ENCODE assay signal across 24 mouse cellular contexts in the genomic region with DNA sequence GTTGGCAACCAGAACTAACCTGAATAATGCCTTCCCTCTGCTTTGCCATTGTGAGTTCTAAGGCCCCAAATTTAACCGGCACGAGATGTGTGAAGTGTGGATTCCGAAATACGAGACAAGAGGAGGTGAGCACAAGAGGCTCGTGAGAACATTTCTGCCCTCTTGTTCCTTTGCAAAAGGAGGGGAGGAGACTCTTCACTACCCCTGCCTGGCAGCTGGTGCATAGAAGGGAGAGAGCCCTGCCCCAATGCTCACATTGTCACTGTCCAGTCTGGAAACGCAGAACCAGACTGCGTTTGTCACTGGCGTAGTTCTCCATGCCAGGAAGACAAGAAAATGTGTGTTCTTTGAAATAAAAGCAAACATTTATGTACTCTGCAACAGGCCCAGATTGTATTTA. TPM values are rescaled to one million over a fixed set of nuclear protein-coding genes. Genes with fewer than 3 reads are reported as not detected.
DNase-seq lines count a peak whose midpoint lies in the region; ATAC-seq and TF ChIP-seq lines count a peak whose summit lies in the region.
"Had no signal": no experiment of that assay in that cellular context is flagged by ENCODE, and none has a peak within 500 bp of the region (broad histone marks: within the 10 kb centered on the region; RNA-seq: fewer than 3 reads in every experiment).

No protein-coding gene starts in this region.

- TF ChIP-seq CTCF in kidney, postnatal 0 days (IDR thresholded peaks at IDR 0.05; ENCODE audit: low read depth): no peak

- no peak overlapping the region for H3K27ac ChIP-seq in kidney, postnatal 0 days
- H3K27ac ChIP-seq in neural tube, embryonic 11.5 days (ENCODE audit: low read depth, low read length): no peak overlapping the region
- H3K27ac ChIP-seq in neural tube, embryonic 15.5 days (replicated peaks): no peak overlapping the region
- H3K27ac ChIP-seq: embryonic facial prominence, embryonic 13.5 days; embryonic facial prominence, embryonic 15.5 days; forebrain, embryonic 10.5 days; forebrain, embryonic 12.5 days had no signal

- peaks cover 13% of the 10 kb centered on the region; the same call in 1 of the 2 replicates for H3K27me3 ChIP-seq in kidney, postnatal 0 days (ENCODE audit: insufficient read depth, low read length)
- H3K27me3 ChIP-seq in neural tube, embryonic 11.5 days (ENCODE audit: control insufficient read depth, insufficient read depth, low read length): peaks cover 24% of the 10 kb centered on the region
- peaks cover 58% of the 10 kb centered on the region for H3K27me3 ChIP-seq in neural tube, embryonic 15.5 days (replicated peaks)

- H3K9ac ChIP-seq in kidney, postnatal 0 days (ENCODE audit: low read depth, low read length): no peak overlapping the region
- no peak overlapping the region for H3K9ac ChIP-seq in neural tube, embryonic 11.5 days (ENCODE audit: low read length)
- H3K9ac ChIP-seq in neural tube, embryonic 15.5 days (replicated peaks): no peak overlapping the region
- H3K9ac ChIP-seq: embryonic facial prominence, embryonic 13.5 days; embryonic facial prominence, embryonic 15.5 days; forebrain, embryonic 12.5 days had no signal

- DNase-seq in kidney, postnatal 0 days (ENCODE audit: low spot score): peak; percentile 27
- no peak for DNase-seq in kidney, adult 11 months
- DNase-seq in neural tube, embryonic 11.5 days (ENCODE audit: low spot score): no peak
- DNase-seq: adrenal gland, adult 2 months; adrenal gland, postnatal 10 days; adrenal gland, postnatal 25 days; cerebellum, adult 11 months; cerebellum, adult 18-20 months; cerebellum, adult 8-10 months; cerebellum, adult 9-11 months; cerebellum, postnatal 14 days; cerebellum, postnatal 36 days; embryo, embryonic 11 days had no signal

- no peaks in the 10 kb centered on the region for H3K36me3 ChIP-seq in kidney, postnatal 0 days (ENCODE audit: insufficient read depth, low read length)
- no peaks in the 10 kb centered on the region for H3K36me3 ChIP-seq in neural tube, embryonic 11.5 days (ENCODE audit: control insufficient read depth, insufficient read depth, low read length)
- no peaks in the 10 kb centered on the region for H3K36me3 ChIP-seq in neural tube, embryonic 15.5 days
- H3K36me3 ChIP-seq: embryonic facial prominence, embryonic 13.5 days; embryonic facial prominence, embryonic 15.5 days; forebrain, embryonic 10.5 days; forebrain, embryonic 12.5 days had no signal

- no peak for ATAC-seq in kidney, postnatal 0 days (replicated peaks; ENCODE audit: low FRiP score, low read depth)
- peak; percentile 63 for ATAC-seq in neural tube, embryonic 11.5 days (ENCODE audit: insufficient read depth, low FRiP score, low TSS enrichment)
- no peak for ATAC-seq in neural tube, embryonic 15.5 days (ENCODE audit: low FRiP score)
- ATAC-seq: forebrain, embryonic 14.5 days; forebrain, embryonic 16.5 days had no signal

- no peak overlapping the region for H3K4me3 ChIP-seq in kidney, postnatal 0 days (replicated peaks; ENCODE audit: low read depth, low read length)
- H3K4me3 ChIP-seq in neural tube, embryonic 11.5 days (ENCODE audit: low read depth, low read length): no peak overlapping the region
- no peak overlapping the region for H3K4me3 ChIP-seq in neural tube, embryonic 15.5 days (replicated peaks)
- H3K4me3 ChIP-seq: embryonic facial prominence, embryonic 13.5 days; embryonic facial prominence, embryonic 15.5 days; erythroblast, embryonic 14.5 days; forebrain, embryonic 10.5 days; forebrain, embryonic 12.5 days had no signal

- no peaks in the 10 kb centered on the region for H3K4me1 ChIP-seq in kidney, postnatal 0 days (replicated peaks; ENCODE audit: insufficient read depth, low read length)
- H3K4me1 ChIP-seq in neural tube, embryonic 11.5 days (ENCODE audit: control insufficient read depth, insufficient read depth, low read length): peaks cover 8% of the 10 kb centered on the region; the same call in 1 of the 2 replicates
- peaks cover 15% of the 10 kb centered on the region for H3K4me1 ChIP-seq in neural tube, embryonic 15.5 days

- 38% methylated on average over 8 of the region's 8 CpGs for WGBS in kidney, postnatal 0 days
- 26% methylated on average over 8 of the region's 8 CpGs for WGBS in neural tube, embryonic 11.5 days
- WGBS in neural tube, embryonic 15.5 days: 12% methylated on average over 8 of the region's 8 CpGs

- H3K4me2 ChIP-seq in kidney, postnatal 0 days (ENCODE audit: low read length): no peak overlapping the region
- no peak overlapping the region for H3K4me2 ChIP-seq in neural tube, embryonic 11.5 days (ENCODE audit: low read depth)
- no peak overlapping the region for H3K4me2 ChIP-seq in neural tube, embryonic 15.5 days
- H3K4me2 ChIP-seq: embryonic facial prominence, embryonic 13.5 days; embryonic facial prominence, embryonic 15.5 days; forebrain, embryonic 12.5 days had no signal

- no peaks in the 10 kb centered on the region for H3K9me3 ChIP-seq in kidney, postnatal 0 days (replicated peaks; ENCODE audit: low read length)
- no peaks in the 10 kb centered on the region for H3K9me3 ChIP-seq in neural tube, embryonic 11.5 days (ENCODE audit: control insufficient read depth, low read length)
- no peaks in the 10 kb centered on the region for H3K9me3 ChIP-seq in neural tube, embryonic 15.5 days (replicated peaks)
- H3K9me3 ChIP-seq: embryonic facial prominence, embryonic 13.5 days; embryonic facial prominence, embryonic 15.5 days; forebrain, embryonic 10.5 days; forebrain, embryonic 12.5 days had no signal

RNA-seq across cellular contexts. Expression of gene Gjb6, which starts 1.9 kb away (rescaled TPM):
- polyA plus RNA-seq in kidney, postnatal 0 days (2015; fragmentation: Nextera tagmentation; extraction: Ambion mirVana): 1.2 and 1.9 TPM in 2 replicates
- polyA plus RNA-seq in neural tube, embryonic 11.5 days (2014; fragmentation: Nextera tagmentation; extraction: Ambion mirVana): 6.5 and 8.7 TPM in 2 replicates
- polyA plus RNA-seq in neural tube, embryonic 15.5 days (2015; fragmentation: Nextera tagmentation; extraction: Ambion mirVana): 10.9 and 13.8 TPM in 2 replicates
- polyA plus RNA-seq: adrenal gland, adult 2 months; C2C12; erythroblast, embryonic 14.5 days had no signal

RNA-seq across cellular contexts. Expression of gene Gm4491, which starts 19.6 kb away (rescaled TPM):
- polyA plus RNA-seq in kidney, postnatal 0 days (2015; fragmentation: Nextera tagmentation; extraction: Ambion mirVana): not detected in 2 replicates
- polyA plus RNA-seq in neural tube, embryonic 11.5 days (2014; fragmentation: Nextera tagmentation; extraction: Ambion mirVana): not detected in 2 replicates
- polyA plus RNA-seq in neural tube, embryonic 15.5 days (2015; fragmentation: Nextera tagmentation; extraction: Ambion mirVana): not detected in 2 replicates
- polyA plus RNA-seq: adrenal gland, adult 2 months; brain, embryonic 14.5 days; C2C12; embryonic facial prominence, embryonic 11.5 days; embryonic facial prominence, embryonic 15.5 days; erythroblast, embryonic 14.5 days; forebrain, embryonic 10.5 days; forebrain, embryonic 12.5 days; forebrain, embryonic 14.5 days; forebrain, embryonic 16.5 days had no signal

RNA-seq across cellular contexts. Expression of gene Gjb2, which starts 30.8 kb away (rescaled TPM):
- polyA plus RNA-seq in kidney, postnatal 0 days (2015; fragmentation: Nextera tagmentation; extraction: Ambion mirVana): 10.5 and 11.6 TPM in 2 replicates
- 47.4 and 50.0 TPM in 2 replicates for polyA plus RNA-seq in neural tube, embryonic 11.5 days (2014; fragmentation: Nextera tagmentation; extraction: Ambion mirVana)
- 7.9 and 11.4 TPM in 2 replicates for polyA plus RNA-seq in neural tube, embryonic 15.5 days (2015; fragmentation: Nextera tagmentation; extraction: Ambion mirVana)
- polyA plus RNA-seq: C2C12 had no signal
